Mouse (Mus musculus) gastrocnemius, postnatal 25 days (tissue): ENCODE results near the gene Csrnp2. TPM values are rescaled to one million over a fixed set of nuclear protein-coding genes. Genes with fewer than 3 reads are reported as not detected.
"Not testable (repeated sequence)": the region's sequence is repeated elsewhere in the genome, so short reads cannot be mapped to it uniquely, and the experiment has no call there.

Source experiments
- DNase-seq: peaks from one replicate; pipeline ENCODE4 v3.0.0; 2022
- long read RNA-seq, 2 experiments: library from polyadenylated mRNA; stranded (forward); transcript quantifications; one replicate each; pipeline ENCODE4 v2.0.0; 2021
- total RNA-seq, 2 experiments: library from RNA; stranded (reverse); gene quantifications; 1 replicate in 1 of 2; 2 replicates in 1 of 2; pipeline ENCODE4 v1.2.3; 2021

Gene Csrnp2
- total RNA-seq: 1 to 10 TPM; 2.1 to 2.6 TPM
- long read RNA-seq, experiment 1, partial matches to known transcripts: 3 of 3 reads
- long read RNA-seq, experiment 1, other reads (novel, unspliced or antisense): 0 of 3 reads
- long read RNA-seq, experiment 2, partial matches to known transcripts: 0 of 2 reads
- long read RNA-seq, experiment 2, other reads (novel, unspliced or antisense): 2 of 2 reads

DNA sequence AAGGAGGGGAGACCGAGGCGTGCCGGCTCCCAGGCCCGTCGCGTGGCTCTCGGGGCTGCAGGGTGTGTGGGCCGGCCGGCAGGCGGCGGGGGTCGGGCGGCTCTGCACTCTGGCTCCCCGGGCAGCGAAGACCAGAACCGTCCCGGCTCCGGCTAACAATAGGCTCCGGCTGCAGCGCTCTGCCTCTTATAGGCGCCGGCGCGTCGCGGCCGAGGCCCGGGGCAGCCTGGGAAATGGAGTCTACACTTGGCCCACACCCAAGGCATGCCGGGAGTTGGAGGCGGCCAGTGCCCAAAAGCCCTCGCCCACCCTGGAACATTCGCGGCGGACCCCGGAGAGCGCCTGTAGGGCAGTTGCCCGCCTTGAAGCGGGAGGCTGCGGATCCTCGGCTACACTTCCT lies at the start of gene Csrnp2:
Gene Csrnp2 (minus strand): TSS at position 387 of the 400 bp plus-strand sequence.
- DNase-seq: peak; percentile 89

DNA sequence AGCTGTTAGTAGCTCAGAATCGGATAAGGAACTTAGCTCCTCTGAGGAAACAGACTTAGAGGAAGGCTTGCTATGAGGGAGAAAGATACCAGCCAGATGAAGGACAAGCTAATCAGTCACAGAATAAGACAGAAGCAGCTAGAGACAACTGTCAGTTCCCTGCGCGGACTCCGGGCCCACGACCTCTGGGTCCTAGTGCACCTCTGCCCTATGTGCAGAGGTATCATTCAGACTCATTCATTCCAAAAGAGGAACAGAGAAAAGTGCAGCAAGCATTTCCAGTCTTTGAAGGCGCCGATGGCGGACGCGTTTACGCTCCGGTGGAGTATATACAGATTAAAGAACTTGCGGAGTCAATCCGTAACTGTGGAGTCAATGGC lies 48.4 kb upstream of the Csrnp2 start:
- DNase-seq: not testable (repeated sequence)

DNA sequence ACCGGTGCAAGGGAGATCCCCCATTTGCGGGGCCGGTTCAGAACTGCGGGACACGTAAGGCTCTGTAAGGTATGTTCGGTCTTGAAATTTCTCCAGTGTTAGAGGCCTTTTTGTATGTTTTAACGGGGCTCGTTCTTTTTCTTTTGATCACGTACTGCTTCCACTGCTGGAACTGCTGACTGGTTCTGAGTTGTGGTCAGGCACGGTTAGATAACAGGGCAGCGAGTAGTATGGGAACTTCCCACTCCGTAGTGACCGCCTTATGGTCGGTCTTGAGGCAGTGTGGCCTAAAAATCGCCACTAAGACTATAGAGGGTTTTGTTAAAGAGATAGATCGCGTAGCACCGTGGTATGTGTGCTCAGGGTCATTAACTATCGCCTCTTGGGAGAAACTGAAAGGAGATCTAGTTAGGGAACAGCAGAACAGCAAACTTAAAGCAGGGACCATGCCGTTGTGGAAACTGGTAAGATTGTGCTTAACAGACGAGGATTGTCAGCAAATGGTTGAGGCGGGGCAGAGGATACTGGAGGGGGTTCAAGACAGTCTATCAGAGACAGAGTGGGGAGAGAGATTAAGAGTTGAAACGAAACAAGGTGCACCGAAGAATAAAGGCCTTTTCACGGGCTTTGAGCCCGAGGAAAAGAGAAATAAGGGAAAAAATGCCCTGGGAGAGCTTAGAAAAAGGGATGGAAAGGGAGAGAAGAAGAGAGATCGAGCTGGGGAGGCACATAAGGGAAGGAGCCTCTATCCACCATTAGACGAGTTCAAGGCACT lies 47.8 kb upstream of the Csrnp2 start:
- not testable (repeated sequence) for DNase-seq

DNA sequence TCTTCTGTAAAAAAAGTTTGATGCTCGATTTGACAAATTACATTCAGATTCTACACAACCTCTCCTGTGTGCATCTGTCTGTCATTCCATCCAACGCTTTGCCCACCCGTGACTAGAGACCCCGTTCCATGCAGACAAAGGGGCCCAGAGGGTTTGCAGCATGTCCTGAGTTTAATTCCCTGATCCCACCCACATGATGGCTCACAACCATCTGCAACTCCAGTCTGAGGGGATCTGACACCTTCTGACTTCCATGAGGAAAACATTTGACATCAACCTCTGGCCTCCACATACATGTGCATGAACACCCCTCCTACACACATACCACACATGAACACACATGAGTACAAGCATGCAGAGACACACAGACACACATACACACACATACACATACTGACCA lies 46.1 kb upstream of the Csrnp2 start:
- no peak for DNase-seq

- not testable (repeated sequence) for DNase-seq
Observed at GRCm38 (mm10) chr15:100541001-100541400, 45.7 kb upstream of the Csrnp2 start.

- no peak for DNase-seq
Observed at GRCm38 (mm10) chr15:100539411-100539810, 44.1 kb upstream of the Csrnp2 start.

GRCm38 (mm10) chr15:100537913-100538312 lies 42.6 kb upstream of the Csrnp2 start:
- no peak for DNase-seq

DNA sequence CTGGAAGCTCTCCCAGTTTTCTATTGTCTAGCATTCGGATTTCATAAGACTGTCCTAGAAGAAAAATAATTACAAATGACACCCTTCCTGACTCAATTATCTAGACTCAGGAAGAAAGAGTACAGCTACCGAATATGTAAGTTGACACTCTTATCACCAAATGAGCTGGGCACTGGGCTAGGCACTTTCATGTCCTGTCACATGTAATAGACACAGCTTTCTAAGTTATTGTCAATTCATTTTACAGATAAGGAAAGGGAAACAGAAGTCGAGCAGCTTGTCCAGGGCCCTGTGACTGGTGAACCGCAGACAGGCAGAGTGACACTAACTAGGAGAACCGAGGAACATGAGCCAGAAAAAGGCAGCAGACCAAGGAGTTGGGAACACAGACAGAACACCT lies 32.6 kb upstream of the Csrnp2 start:
- DNase-seq: no peak

- DNase-seq: no peak
Observed at GRCm38 (mm10) chr15:100525405-100525804, 30.1 kb upstream of the Csrnp2 start.

DNA sequence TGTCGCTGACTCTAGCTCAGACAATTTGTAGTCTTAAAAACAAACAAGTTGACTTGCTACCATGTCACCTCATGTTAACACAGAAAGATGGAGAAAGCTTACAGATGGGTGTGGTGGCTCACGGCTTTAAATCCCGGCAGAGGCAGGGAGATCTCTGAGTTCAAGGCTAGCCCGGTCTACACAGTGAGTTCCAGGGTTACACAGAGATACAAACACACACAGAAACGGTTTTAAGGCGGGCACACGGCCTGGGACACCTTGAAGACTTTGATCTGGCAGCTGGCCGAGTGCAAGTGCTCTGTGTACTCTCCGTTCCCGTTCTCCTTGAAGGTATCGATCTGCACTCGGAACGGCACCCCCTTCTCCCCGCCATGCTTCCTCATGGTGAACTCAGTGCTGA lies 25.0 kb upstream of the Csrnp2 start:
- no peak for DNase-seq

DNA sequence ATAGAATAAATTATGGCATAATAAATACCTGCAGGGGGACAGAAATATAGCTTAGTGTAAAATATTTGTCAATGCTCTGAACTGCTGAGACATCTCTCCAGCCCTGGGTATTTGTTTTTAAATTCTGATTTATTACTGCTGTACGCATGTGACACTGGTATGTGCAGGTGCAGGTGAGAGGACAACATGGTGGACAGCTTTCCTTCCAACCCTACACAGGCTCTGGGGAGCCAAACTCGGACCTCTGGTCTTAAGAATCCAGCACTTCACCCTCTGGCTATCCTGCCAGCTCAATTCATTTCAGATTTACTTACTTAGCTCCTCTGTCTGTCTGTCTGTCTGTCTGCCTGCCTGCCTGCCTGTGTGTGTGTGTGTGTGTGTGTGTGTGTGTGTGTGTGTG lies 19.8 kb upstream of the Csrnp2 start:
- DNase-seq: no peak

GRCm38 (mm10) chr15:100513387-100513786 lies 18.1 kb upstream of the Csrnp2 start:
- DNase-seq: no peak

- DNase-seq: no peak
Observed at GRCm38 (mm10) chr15:100510072-100510471, 14.8 kb upstream of the Csrnp2 start.

DNA sequence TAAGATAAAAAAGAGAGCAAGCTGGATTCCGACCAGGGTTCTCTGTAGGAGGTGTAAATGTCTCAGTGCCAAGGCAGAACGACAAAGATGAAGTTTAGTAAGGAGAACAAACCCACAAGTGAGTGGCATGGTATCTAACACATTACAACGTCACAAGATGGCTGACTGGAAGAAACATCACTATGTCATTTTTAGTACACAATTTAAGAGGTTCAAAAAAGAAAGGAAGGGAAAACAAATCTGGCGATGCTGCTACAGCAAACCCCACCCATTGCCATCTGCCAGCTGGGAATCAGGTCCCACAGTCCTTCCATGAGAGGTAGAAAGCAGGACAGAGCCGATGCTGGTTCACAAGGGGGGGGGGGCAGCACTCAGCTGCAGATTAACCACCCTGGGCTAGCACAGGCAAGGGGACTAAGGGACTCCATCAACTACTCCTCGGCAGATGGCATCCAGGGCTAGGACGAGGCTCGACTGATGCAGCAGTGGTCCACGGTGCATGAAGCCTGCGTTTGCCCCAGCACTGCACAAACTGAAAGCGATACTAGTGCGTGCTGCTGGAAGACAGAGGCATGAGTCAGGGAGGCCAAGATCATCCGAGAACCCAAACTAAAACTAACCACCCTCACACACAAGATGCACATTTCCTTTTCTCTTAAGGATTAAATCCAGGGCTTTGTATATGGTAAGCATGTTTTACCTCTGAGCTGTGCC lies 13.3 kb upstream of the Csrnp2 start:
- no peak for DNase-seq

DNA sequence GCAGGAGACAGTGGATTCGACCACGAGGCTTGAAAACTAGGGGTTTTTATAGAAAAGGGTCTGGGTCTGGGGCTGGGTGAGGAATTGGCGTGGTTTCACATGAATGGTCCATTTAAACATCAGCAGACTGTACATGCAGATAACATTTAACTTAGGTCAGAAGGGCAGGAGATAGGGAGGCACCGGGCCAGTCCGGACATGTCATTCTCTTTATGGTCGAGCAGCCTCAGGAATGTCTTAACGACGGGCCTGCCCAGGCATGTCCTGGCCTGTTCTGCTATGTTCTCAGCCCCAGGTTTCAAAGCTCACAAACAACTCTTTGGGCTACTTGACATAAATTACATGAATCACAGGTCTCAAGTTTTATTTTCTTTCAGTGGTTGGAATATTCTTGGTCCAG lies 4.2 kb upstream of the Csrnp2 start:
- DNase-seq: not testable (repeated sequence)

- DNase-seq: no peak
Observed at GRCm38 (mm10) chr15:100494647-100495046, 641 bp downstream of the Csrnp2 start.

- DNase-seq: no peak
Observed at GRCm38 (mm10) chr15:100491966-100492365, 3.3 kb downstream of the Csrnp2 start.

DNA sequence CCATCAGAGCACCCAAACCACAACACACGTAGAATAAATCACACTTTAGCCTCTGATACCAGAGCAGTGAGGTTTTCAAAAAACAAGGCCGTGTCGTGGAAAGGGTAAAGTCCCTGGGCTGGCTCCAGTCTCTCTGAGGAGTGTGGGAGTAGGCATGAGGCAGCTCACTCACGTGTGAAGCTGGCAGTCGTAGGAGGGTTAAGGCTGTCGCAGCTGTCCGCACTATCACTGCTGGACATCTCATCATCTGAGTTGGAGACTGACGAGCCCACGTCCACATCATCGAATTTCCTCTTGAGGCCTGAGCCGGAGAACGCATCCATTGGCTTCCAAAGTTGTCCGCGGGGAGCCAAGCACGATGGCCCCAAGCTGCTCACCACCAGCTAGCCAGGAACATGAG lies 6.0 kb downstream of the Csrnp2 start:
- DNase-seq: peak; percentile 23

GRCm38 (mm10) chr15:100488297-100488696 lies 7.0 kb downstream of the Csrnp2 start:
- DNase-seq: not testable (repeated sequence)

DNA sequence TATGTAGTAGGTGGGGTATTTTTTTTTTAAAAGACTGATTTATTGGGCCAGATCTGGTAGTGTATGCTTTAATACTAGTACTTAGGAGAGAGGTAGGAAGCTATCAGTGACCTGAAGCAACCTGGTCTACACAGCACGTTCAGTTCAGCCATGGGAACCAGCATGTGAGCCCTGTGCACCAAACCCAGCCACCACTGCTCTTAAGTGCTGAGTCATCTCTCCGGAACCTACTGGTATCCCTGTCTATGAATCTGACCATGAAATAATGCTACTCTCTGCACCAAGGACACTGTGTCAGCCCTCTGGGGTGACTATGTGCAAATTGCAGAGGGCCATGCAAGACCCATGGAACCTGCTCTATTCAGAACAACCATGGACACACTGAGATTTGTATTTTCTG lies 8.2 kb downstream of the Csrnp2 start:
- DNase-seq: no peak

DNA sequence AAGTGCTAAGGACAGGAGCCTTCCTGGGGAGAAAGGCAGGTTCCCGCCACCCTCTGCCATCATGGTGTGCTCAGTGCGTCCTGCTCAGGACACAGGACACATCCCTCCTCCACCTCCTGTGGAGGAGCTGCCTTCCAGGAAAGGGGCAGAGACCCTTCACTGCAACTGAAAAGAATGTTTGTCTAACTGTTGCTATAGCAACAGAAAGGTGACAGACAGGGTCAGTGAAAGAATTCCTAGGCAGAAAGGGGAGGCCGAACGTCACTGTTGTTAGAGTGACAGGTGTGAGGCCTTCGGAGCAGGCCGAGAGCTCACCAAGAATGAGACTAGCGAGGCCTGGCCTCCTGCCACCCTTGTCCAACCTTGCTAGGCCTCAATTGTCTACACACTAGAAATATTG lies 8.8 kb downstream of the Csrnp2 start:
- DNase-seq: no peak

DNA sequence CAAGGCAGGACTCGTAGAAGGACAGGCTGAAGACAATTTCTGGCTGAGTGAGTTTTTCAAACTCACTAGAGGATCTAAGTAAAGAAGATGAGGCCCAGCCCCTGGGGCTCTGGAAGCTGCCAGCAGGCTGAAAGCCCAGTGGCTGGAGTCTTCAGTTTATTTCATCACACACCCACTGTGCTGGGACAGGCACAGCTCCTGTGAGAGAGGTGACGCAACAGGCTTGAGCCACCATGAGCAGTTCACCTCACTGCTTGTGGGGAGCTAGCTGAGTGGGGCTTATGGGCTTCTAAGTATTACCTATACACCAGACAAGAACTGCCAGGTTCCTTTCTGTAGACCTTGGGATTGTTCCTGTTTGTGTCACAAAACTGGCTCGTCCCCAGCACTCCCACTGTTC lies 9.7 kb downstream of the Csrnp2 start:
- DNase-seq: peak; percentile 50

DNA sequence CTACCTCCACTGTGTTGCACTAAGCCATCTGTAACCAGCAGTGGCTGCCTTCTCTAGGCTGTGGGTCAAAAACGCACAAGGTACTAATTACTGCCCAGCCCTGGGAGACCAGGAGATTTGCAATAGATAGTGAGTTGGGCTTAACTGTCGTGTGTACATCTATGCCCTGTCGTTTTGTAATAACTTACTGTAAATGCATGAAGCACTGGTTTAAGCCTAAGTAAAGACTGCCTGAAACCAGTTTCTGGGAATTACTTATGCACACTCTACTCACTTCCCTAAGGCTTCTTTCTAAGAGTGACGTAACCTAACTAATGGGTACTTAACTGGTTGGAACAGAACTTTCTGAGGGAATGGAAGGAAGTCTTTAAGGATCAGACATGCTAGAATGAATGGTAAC lies 16.4 kb downstream of the Csrnp2 start:
- DNase-seq: no peak
